Mouse (Mus musculus) cerebellum, adult 9-11 months (tissue): Measurements from ENCODE around the gene Reg4.
A peak's percentile ranks its signal among the peaks of the same experiment; 100 is the strongest.

ENCODE experiments used
- DNase-seq: peaks from one replicate; pipeline ENCODE4 v3.0.0; 2022

Gene Reg4

GRCm38 (mm10) chr3:98238150-98238549 is 16.2 kb downstream of the Reg4 start:
- DNase-seq, result no peak

GRCm38 (mm10) chr3:98242051-98242450 is 20.1 kb downstream of the Reg4 start:
- no peak for DNase-seq

- no peak for DNase-seq
These were observed 20.6 kb downstream of the Reg4 start for GRCm38 (mm10) chr3:98242458-98243037.

- DNase-seq, result no peak
These were observed 23.9 kb downstream of the Reg4 start for GRCm38 (mm10) chr3:98245892-98246291.

GRCm38 (mm10) chr3:98246985-98247751 is 25.2 kb downstream of the Reg4 start:
- no peak for DNase-seq

- DNase-seq, result no peak
These were observed 27.4 kb downstream of the Reg4 start for GRCm38 (mm10) chr3:98249378-98249777.

- no peak for DNase-seq
These were observed 28.0 kb downstream of the Reg4 start for GRCm38 (mm10) chr3:98249833-98250448.

- no peak for DNase-seq
These were observed 32.1 kb downstream of the Reg4 start for GRCm38 (mm10) chr3:98254059-98254458.

GRCm38 (mm10) chr3:98254656-98255583 is 33.0 kb downstream of the Reg4 start:
- DNase-seq, result no peak

- no peak for DNase-seq
These were observed 36.8 kb downstream of the Reg4 start for GRCm38 (mm10) chr3:98258723-98259122.

- DNase-seq, result no peak
These were observed 37.4 kb downstream of the Reg4 start for GRCm38 (mm10) chr3:98259271-98259751.

- no peak for DNase-seq
These were observed 38.6 kb downstream of the Reg4 start for GRCm38 (mm10) chr3:98260534-98260933.

GRCm38 (mm10) chr3:98261415-98261814 is 39.5 kb downstream of the Reg4 start:
- DNase-seq, result no peak

- no peak for DNase-seq
These were observed 40.2 kb downstream of the Reg4 start for GRCm38 (mm10) chr3:98262133-98262532.

- DNase-seq, result no peak
These were observed 45.3 kb downstream of the Reg4 start for GRCm38 (mm10) chr3:98267249-98267651.

- DNase-seq, result no peak
These were observed 51.9 kb downstream of the Reg4 start for GRCm38 (mm10) chr3:98273623-98274398.

- no peak for DNase-seq
These were observed 57.7 kb downstream of the Reg4 start for GRCm38 (mm10) chr3:98279682-98280081.

- DNase-seq, result no peak
These were observed 58.4 kb downstream of the Reg4 start, which contains the start of gene Hmgcs2 for GRCm38 (mm10) chr3:98280204-98280932. TSS of gene Hmgcs2 (plus strand) at chr3:98280435.

- peak; percentile 8 for DNase-seq
These were observed 59.1 kb downstream of the Reg4 start for GRCm38 (mm10) chr3:98280933-98281678.

GRCm38 (mm10) chr3:98282422-98282821 is 60.5 kb downstream of the Reg4 start:
- DNase-seq, result no peak
